Mouse (Mus musculus): Measurements from ENCODE around the gene Tbcc.

- TF ChIP-seq CTCF (conservative IDR thresholded peaks at IDR 0.05; ENCODE audit: insufficient read depth, insufficient read length, low read depth, low read length) (no peak), POLR2A (IDR thresholded peaks at IDR 0.05; ENCODE audit: low read depth, low read length) (no peak)
These were observed 5.1 kb upstream of the Tbcc start for GRCm38 (mm10) chr17:46885218-46885909.
